Mouse (Mus musculus) embryo, embryonic 11.5 days (tissue): ENCODE results near the gene Cwc27.

Experiments used
- DNase-seq: peaks from one replicate; pipeline ENCODE4 v3.0.0-alpha.2; 2012; ENCODE audit warnings: low read depth, low spot score

The Cwc27 gene

GRCm38 (mm10) chr13:104645778-104646425 is 171.0 kb downstream of the Cwc27 start:
- no peak for DNase-seq

DNA sequence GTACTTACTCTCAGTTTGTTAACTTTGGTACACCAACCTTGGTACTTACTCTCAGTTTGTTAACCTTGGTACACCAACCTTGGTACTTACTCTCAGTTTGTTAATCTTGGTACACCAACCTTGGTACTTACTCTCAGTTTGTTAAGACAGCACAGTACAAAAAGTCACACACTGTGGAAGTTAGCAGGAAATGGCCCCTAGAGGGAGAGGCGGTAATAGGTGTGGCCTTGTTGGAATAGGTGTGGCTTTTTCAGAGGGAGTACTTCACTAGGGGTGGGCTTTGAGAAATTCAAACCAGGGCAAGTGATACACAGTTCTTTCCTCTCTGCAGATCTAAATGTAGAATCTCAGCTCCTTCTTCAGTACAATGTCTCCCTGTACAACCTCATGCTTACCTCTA is 172.8 kb downstream of the Cwc27 start:
- DNase-seq = no peak

DNA sequence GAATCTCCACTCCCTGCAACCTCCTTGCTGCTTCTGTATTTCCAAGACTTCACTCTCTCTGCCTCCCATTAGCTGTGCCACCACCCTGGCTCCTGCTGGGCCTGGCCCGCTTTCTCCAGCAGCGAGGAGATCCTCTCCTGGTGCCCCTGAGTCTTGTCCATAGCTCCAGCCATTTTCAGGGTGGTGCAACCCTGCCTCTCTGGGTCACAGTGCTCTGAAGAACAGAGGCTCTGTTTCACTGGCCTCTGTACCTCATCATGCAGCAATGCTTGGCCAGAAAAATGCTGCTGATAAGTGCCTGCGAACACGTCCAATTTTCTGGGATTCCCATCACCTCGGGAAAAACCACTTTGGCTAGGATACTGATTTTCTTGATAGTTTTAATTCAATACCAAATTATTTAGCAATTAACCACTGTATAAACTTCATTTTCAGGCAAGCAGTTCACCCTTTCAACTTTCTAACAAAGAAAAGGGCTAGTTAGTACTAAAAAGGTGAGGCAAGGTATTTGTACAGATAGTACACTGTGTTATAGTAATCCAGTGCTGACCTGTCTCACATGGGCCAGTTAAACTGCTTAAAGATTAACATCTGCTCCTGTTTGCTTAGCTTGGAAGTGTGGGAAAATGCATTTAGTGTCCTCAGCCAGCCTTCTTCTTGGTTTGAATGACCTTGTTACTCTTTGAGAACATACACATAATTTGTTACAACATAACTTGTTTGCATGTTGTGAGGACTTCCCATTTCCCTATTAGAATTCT is 176.1 kb downstream of the Cwc27 start:
- no peak for DNase-seq

DNA sequence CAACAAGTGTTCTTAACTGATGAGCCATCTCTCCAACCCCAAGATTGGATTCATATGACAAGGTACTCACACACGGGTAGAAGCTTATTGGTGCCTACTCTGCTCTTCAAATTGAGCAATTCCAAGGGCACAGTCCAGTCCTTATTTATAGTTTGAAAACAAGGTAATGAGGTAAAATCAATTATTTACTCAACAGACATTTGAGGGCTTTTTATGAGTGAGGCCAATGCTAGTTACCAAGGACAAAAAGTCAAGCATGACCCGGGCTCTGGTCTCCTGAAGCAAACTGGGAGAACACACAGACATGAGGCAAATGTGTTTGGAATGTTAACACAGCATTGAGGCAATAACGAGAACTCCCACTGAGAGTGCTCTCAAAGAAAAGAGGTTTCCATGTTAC is 178.0 kb downstream of the Cwc27 start:
- no peak for DNase-seq

DNA sequence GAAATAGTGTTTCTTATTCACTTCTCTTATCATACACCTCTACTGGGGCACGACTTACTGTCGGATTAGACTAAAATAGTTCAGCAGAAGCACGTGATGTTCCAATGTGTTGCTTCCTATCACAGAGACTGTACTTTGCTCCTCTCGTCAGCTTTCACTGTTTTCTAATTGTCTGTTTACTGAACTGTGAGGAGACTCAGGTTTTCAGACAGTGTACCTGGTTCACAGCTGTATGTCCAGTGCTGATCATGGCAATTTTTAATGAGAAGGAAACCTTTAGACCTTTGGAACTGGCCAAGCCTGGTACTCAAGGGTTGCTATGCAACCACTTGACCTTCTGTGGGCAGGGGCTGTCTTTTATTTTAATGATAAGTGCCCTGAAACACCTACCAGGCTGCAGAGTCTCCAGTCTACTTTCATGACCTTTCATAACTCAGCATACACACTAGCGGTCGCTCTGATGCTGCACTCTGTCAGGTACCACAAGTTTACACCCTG is 180.9 kb downstream of the Cwc27 start:
- DNase-seq = no peak

DNA sequence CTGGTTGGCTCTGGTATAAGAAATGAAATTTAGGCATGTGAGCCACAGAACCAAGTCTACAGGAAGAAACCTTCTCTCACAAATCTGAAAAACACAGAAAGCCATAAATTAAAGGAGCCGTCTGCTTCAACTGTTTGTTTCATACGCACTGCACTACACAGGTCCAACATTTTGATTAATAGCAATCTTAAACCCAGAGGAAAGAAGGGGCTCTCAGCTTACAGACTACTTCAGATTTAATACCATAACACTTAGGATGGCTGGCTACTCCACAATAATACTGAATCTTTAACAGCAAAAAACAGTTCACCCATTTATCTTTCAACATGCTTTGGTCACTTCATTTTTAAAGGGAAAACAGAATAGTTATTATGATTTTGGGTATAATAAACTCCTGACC is 182.2 kb downstream of the Cwc27 start:
- DNase-seq = peak; percentile 29

GRCm38 (mm10) chr13:104632427-104633167 is 184.3 kb downstream of the Cwc27 start:
- DNase-seq = no peak

DNA sequence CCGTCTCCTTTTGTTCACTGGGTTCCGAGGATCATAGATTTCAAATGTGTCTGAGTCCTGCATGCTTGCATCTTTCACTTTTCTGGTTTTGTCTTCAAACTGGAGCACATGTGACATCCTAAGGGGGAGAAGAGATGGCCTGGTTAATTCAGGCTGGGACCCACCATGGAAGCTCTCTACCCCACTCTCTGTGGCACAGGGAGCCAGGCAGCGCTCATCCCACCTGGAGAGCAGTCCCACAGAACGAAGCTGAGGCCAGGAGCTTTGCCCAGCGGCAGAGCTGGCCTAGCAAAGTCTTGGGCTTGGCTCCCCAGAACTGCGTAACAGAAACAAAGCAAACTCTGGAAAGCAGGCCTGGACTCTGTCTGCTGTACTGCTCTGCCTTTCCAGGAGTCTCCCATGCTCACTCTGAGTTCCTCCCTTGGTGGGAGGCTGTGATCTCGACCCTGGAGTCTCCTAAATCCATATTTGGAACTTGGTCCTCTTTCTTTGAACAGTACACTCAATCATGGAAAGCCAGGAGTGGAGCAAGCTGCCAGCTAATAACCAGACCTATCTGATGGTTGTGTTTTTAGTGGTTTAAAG is 185.2 kb downstream of the Cwc27 start:
- DNase-seq = no peak

DNA sequence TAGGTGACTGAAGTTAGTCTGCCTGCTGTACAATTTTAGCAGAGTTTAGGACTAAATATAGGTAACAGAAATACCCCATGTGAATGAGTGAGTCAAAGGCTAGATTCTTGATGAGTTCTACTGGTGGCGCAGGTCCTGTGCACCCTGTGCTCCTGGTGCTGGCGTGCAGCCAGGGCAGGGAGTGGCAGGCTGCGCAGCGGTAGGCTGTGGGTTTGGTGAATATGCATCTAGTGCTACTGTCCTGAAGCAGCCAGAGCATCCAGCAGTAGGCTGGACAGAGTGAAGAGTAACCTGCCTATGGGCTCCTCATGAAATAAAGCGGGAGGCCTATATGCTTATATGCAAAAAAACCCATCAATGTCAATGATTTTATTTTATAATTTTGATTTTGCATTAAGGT is 186.1 kb downstream of the Cwc27 start:
- no peak for DNase-seq

GRCm38 (mm10) chr13:104629621-104630020 is 187.3 kb downstream of the Cwc27 start:
- no peak for DNase-seq

DNA sequence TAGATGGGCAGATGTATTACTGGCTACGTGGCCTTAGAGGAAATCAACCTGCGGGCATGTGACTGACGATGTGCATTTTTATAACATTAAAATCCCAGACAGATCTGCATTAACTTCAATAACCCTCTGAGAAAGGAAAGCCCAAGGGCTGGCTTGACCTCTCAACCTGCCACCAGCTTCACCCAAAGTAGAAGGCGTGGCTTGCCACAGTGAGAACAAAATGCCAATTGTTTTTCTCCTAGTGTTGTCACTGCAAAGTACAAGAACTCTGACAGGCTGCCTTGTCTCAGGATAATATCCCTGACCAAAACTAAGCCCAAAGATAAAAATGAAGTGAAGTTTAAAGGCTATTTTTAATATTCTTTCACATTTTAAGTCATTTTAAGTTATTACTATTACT is 188.9 kb downstream of the Cwc27 start:
- DNase-seq = no peak

- DNase-seq = no peak
Observed at GRCm38 (mm10) chr13:104627169-104627909, 189.6 kb downstream of the Cwc27 start.

- no peak for DNase-seq
Observed at GRCm38 (mm10) chr13:104623130-104623891, 193.6 kb downstream of the Cwc27 start.

DNA sequence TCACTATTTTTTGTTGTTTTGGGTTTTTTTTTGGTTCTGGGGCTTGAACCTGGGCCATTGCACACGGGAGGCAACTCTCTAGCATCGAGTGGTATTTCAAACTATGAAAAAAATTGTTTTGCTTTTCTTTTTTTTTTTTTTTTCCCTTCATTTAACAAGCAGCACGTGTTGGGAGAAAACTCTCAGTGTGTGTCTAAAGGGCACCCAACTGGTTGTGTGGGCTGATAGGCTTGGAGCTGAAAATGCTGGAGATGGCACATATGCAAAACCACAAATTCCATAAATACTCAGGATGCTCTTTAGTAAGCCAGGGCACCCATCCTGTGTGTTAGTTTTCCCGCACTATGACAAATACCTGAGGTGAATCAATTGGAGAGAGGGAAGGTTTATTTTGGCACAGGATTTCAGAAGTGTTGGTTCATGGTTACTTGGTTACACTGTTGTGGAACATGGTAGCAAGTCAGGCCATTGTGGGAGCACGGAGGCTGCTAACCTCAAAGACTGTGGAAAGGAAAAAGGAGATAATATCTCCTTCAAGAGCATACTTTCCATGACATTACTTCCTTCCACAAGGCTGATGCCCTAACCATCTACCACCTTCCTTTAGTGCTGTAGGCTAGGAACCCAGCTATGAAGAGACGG is 194.7 kb downstream of the Cwc27 start:
- no peak for DNase-seq

DNA sequence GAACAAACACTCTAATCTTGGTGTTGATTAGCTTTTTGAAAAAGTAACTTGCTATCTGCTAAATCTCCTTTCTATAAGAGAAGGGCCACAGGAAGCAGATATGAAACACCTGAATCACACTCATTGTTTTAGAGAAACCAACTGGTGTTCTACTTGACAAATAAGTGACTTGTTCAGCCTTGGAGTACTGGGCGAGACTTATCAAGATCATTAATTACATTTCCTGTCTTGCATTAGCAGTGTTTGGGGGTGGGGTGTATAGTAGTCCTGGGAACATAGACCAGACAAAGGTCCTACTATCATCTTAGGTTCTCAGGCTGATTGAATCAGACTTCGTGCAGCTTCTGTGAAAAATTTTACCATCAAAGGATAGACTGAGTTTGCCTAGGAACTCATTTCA is 196.5 kb downstream of the Cwc27 start:
- DNase-seq = no peak

- DNase-seq = no peak
Observed at GRCm38 (mm10) chr13:104619503-104620288, 197.2 kb downstream of the Cwc27 start.

GRCm38 (mm10) chr13:104617201-104617600 is 199.7 kb downstream of the Cwc27 start:
- DNase-seq = no peak

DNA sequence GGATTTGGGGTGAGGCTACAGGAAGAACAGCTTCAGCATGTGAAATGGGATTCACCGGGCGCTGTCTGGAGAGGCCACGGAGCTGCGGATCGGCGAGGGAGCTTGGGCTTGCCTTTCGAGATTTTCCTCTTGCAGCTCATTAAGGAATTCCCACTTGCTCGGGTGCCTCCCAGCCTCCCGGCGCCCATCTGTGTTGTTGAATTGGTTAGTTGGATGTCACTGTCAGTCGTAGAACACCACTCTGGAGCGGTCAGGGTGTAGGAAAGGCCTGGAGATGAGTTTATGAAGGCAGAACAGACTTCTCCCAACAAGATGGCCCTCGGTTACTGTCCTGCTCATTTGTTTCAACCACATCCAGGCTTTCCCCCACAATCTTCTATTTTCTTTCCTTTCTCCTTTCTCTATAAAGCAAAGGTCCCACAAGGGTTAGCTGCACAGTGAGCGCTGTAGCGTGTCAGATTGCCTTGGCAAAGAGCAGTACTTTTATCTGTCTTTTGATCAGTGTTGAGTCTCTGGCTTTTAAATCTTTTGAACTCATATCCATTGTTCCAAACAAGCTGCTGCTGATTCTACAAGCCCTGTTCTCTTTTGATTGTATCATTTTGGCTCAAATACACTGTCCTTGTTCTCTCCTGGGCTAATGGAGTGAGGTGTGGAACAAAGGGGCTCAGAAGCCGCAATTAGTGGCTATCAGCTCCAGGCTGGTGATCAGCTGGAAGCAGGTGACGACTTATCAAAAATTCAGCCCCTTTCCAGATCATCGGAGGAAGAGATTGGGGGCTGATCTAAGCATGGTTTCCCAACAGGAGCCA is 200.7 kb downstream of the Cwc27 start:
- no peak for DNase-seq
